Mouse (Mus musculus) ovary, adult 10 weeks (tissue): Measurements from ENCODE around the gene Olfr1358. TPM values are rescaled to one million over a fixed set of nuclear protein-coding genes. Genes with fewer than 3 reads are reported as not detected.

Experiments
- polyA plus RNA-seq: library from polyadenylated mRNA; stranded (reverse); fragments of 350-450 nt; fragmentation: Illumina TruSeq; extraction: RNeasy Lipid Tissue Mini Kit (QIAGEN cat#74804); gene quantifications from one replicate; pipeline ENCODE4 v1.2.3, GENCODE M21; 2014

Olfr1358 gene
- polyA plus RNA-seq: not detected

GRCm38 (mm10) chr10:78517128-78517527, at the start of gene Olfr1358:
Olfr1358 (plus strand) TSS chr10:78517428.

Other genes starting within 250 kb of the Olfr1358 start
- 30.7 TPM for gene Agpat3, start 164.9 kb upstream of the Olfr1358 start, polyA plus RNA-seq
- gene Rrp1, start 104.4 kb upstream of the Olfr1358 start, polyA plus RNA-seq: 35.8 TPM
- 50.0 TPM for gene Cstb, start 91.8 kb upstream of the Olfr1358 start, polyA plus RNA-seq
- gene Pdxk, start 52.5 kb upstream of the Olfr1358 start, polyA plus RNA-seq: 12.0 TPM
- gene Ilvbl, start 56.9 kb downstream of the Olfr1358 start, polyA plus RNA-seq: 3.4 TPM
- gene Syde1, start 74.5 kb downstream of the Olfr1358 start, polyA plus RNA-seq: 12.0 TPM
- gene Olfr1357, start 100.6 kb downstream of the Olfr1358 start, polyA plus RNA-seq: not detected
- 0.26 TPM for gene Casp14, start 200.9 kb downstream of the Olfr1358 start, polyA plus RNA-seq
- gene Ccdc105, start 235.6 kb downstream of the Olfr1358 start, polyA plus RNA-seq: not detected